ENCODE assay signal across 13 mouse cellular contexts in the genomic region with DNA sequence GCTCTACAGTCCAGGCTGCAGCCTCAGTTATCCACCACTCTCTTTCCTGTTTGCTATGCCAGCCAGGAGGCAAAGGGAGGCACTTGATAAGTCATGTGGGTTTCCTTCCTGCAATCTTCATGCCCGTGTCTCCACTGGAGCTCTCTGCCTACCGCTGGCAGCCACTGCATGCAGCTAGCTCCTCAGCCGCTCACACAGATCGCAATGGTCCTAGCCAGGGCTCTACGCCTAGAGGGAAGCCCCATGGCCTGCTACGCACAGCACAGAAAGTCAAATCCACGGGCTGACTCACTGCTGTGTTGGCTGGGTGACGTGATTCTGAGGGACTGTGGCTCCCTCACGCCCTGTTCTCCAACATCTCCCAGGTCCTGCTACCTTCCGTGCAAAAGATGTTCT. TPM values are rescaled to one million over a fixed set of nuclear protein-coding genes. Genes with fewer than 3 reads are reported as not detected.
DNase-seq lines count a peak whose midpoint lies in the region; ATAC-seq and TF ChIP-seq lines count a peak whose summit lies in the region.
"Had no signal": no experiment of that assay in that cellular context is flagged by ENCODE, and none has a peak within 500 bp of the region (broad histone marks: within the 10 kb centered on the region; RNA-seq: fewer than 3 reads in every experiment).

No protein-coding gene starts in this region.

- TF ChIP-seq CTCF in intestine, postnatal 0 days (IDR thresholded peaks at IDR 0.05; ENCODE audit: low read depth), result no peak

- peaks cover 19% of the 10 kb centered on the region for H3K4me1 ChIP-seq in hindbrain, embryonic 10.5 days (replicated peaks)
- H3K4me1 ChIP-seq in hindbrain, embryonic 12.5 days, result peaks cover 24% of the 10 kb centered on the region
- H3K4me1 ChIP-seq in embryonic facial prominence, embryonic 14.5 days (ENCODE audit: control insufficient read depth, insufficient read depth, low read length), result peaks cover 25% of the 10 kb centered on the region
- H3K4me1 ChIP-seq in intestine, postnatal 0 days (replicated peaks; ENCODE audit: control insufficient read depth, insufficient read depth, low read length), result peaks cover 3% of the 10 kb centered on the region; the same call in 1 of the 2 replicates

- no peaks in the 10 kb centered on the region for H3K36me3 ChIP-seq in hindbrain, embryonic 10.5 days
- no peaks in the 10 kb centered on the region for H3K36me3 ChIP-seq in hindbrain, embryonic 12.5 days
- H3K36me3 ChIP-seq in embryonic facial prominence, embryonic 14.5 days (ENCODE audit: control insufficient read depth, insufficient read depth, low read length), result no peaks in the 10 kb centered on the region
- H3K36me3 ChIP-seq in intestine, postnatal 0 days (ENCODE audit: control insufficient read depth, insufficient read depth), result no peaks in the 10 kb centered on the region

- H3K4me2 ChIP-seq in hindbrain, embryonic 12.5 days (replicated peaks), result no peak overlapping the region
- H3K4me2 ChIP-seq in embryonic facial prominence, embryonic 14.5 days (ENCODE audit: low read depth, low read length), result no peak overlapping the region
- H3K4me2 ChIP-seq in intestine, postnatal 0 days (replicated peaks; ENCODE audit: low read depth), result no peak overlapping the region
- H3K4me2 ChIP-seq: forebrain, embryonic 13.5 days had no signal

- WGBS in hindbrain, embryonic 10.5 days, result 90% methylated on average over 10 of the region's 10 CpGs
- 83% methylated on average over 10 of the region's 10 CpGs for WGBS in hindbrain, embryonic 12.5 days
- WGBS in embryonic facial prominence, embryonic 14.5 days, result 63% methylated on average over 10 of the region's 10 CpGs
- 66% methylated on average over 10 of the region's 10 CpGs for WGBS in intestine, postnatal 0 days

- no peak for ATAC-seq in hindbrain, embryonic 12.5 days (ENCODE audit: low FRiP score)
- no peak for ATAC-seq in embryonic facial prominence, embryonic 14.5 days (ENCODE audit: low read depth)
- no peak for ATAC-seq in intestine, postnatal 0 days
- ATAC-seq: forebrain, embryonic 13.5 days had no signal

- no peaks in the 10 kb centered on the region for H3K27me3 ChIP-seq in hindbrain, embryonic 10.5 days (ENCODE audit: insufficient read depth, poor library complexity, severe bottlenecking)
- no peaks in the 10 kb centered on the region for H3K27me3 ChIP-seq in hindbrain, embryonic 12.5 days
- no peaks in the 10 kb centered on the region for H3K27me3 ChIP-seq in embryonic facial prominence, embryonic 14.5 days (replicated peaks; ENCODE audit: control insufficient read depth, insufficient read depth, low read length)
- no peaks in the 10 kb centered on the region for H3K27me3 ChIP-seq in intestine, postnatal 0 days (replicated peaks; ENCODE audit: control insufficient read depth, insufficient read depth, low read length)
- H3K27me3 ChIP-seq: forebrain, embryonic 13.5 days had no signal

- H3K9me3 ChIP-seq in hindbrain, embryonic 10.5 days, result no peaks in the 10 kb centered on the region
- H3K9me3 ChIP-seq in hindbrain, embryonic 12.5 days (replicated peaks), result no peaks in the 10 kb centered on the region
- no peaks in the 10 kb centered on the region for H3K9me3 ChIP-seq in embryonic facial prominence, embryonic 14.5 days (ENCODE audit: control insufficient read depth, low read length)
- no peaks in the 10 kb centered on the region for H3K9me3 ChIP-seq in intestine, postnatal 0 days (ENCODE audit: control insufficient read depth)
- H3K9me3 ChIP-seq: forebrain, embryonic 13.5 days had no signal

- DNase-seq in hindbrain, embryonic 10.5 days (ENCODE audit: low spot score), result no peak
- DNase-seq in brain, adult 2 months (ENCODE audit: low read depth, low spot score), result peak; percentile 80
- DNase-seq in embryonic facial prominence, embryonic 14.5 days (ENCODE audit: low spot score), result no peak
- DNase-seq in kidney, adult 18-20 months, result no peak
- no peak for DNase-seq in urinary bladder, postnatal 14 days (ENCODE audit: low spot score)
- no peak for DNase-seq in cerebellum, adult 11 months
- DNase-seq: cerebellum, adult 9-11 months; lung, adult 18-20 months; retina, postnatal 1 day had no signal

- no peak overlapping the region for H3K4me3 ChIP-seq in hindbrain, embryonic 10.5 days
- H3K4me3 ChIP-seq in hindbrain, embryonic 12.5 days, result no peak overlapping the region
- H3K4me3 ChIP-seq in embryonic facial prominence, embryonic 14.5 days (ENCODE audit: low read depth, low read length), result no peak overlapping the region
- no peak overlapping the region for H3K4me3 ChIP-seq in intestine, postnatal 0 days (ENCODE audit: low read depth, low read length)
- H3K4me3 ChIP-seq: forebrain, embryonic 13.5 days had no signal

- H3K9ac ChIP-seq in hindbrain, embryonic 12.5 days, result no peak overlapping the region
- H3K9ac ChIP-seq in embryonic facial prominence, embryonic 14.5 days (ENCODE audit: low read depth, low read length), result no peak overlapping the region
- no peak overlapping the region for H3K9ac ChIP-seq in intestine, postnatal 0 days (ENCODE audit: low read depth, low read length)
- H3K9ac ChIP-seq: forebrain, embryonic 13.5 days had no signal

- H3K27ac ChIP-seq in hindbrain, embryonic 10.5 days, result 0 out of 2 replicates have a peak overlapping the region, but pooled peaks have one; percentile 6
- H3K27ac ChIP-seq in hindbrain, embryonic 12.5 days, result no peak overlapping the region
- H3K27ac ChIP-seq in embryonic facial prominence, embryonic 14.5 days (replicated peaks; ENCODE audit: low read depth, low read length), result 0 out of 2 replicates have a peak overlapping the region, but pooled peaks have one; percentile 41
- peak overlapping the region; percentile 35; the same call in 1 of the 2 replicates for H3K27ac ChIP-seq in intestine, postnatal 0 days (ENCODE audit: low read depth, low read length)
- H3K27ac ChIP-seq: forebrain, embryonic 13.5 days; kidney, postnatal 0 days had no signal

RNA-seq across cellular contexts. Expression of a gene that starts 31.4 kb away (rescaled TPM):
- polyA plus RNA-seq in hindbrain, embryonic 10.5 days (2016; fragmentation: Nextera tagmentation; extraction: Ambion mirVana), result 28.5 and 33.1 TPM in 2 replicates
- 56.9 and 59.9 TPM in 2 replicates for polyA plus RNA-seq in hindbrain, embryonic 12.5 days (2016; fragmentation: Nextera tagmentation; extraction: Ambion mirVana)
- polyA plus RNA-seq in embryonic facial prominence, embryonic 14.5 days (2014; fragmentation: Nextera tagmentation; extraction: Ambion mirVana), result 31.4 and 34.7 TPM in 2 replicates
- polyA plus RNA-seq in intestine, postnatal 0 days (2015; fragmentation: Nextera tagmentation; extraction: Ambion mirVana), result 22.7 and 24.1 TPM in 2 replicates
